Mouse (Mus musculus) ES-E14 (cell line): ENCODE results near the gene Acad11.

Experiments
- CHD2 ChIP-seq: IDR thresholded peaks from 2 replicates; pipeline ENCODE4 v1.6.1; 2014; ENCODE audit warnings: mild to moderate bottlenecking, low read depth, low read length, inconsistent platforms
- HCFC1 ChIP-seq: IDR thresholded peaks from 2 replicates; pipeline ENCODE4 v1.6.1; 2012; ENCODE audit warnings: low read length, inconsistent platforms, borderline replicate concordance; ENCODE audit not compliant: insufficient read depth
- MAFK ChIP-seq: IDR thresholded peaks from 2 replicates; pipeline ENCODE4 v1.6.1; 2014; ENCODE audit warnings: mild to moderate bottlenecking, low read depth, low read length, inconsistent platforms; ENCODE audit not compliant: insufficient read depth
- ZC3H11A ChIP-seq: IDR thresholded peaks from 2 replicates; pipeline ENCODE4 v1.6.1; 2012; ENCODE audit warnings: low read depth, mild to moderate bottlenecking, inconsistent platforms, low read length, borderline replicate concordance
- ZNF384 ChIP-seq: IDR thresholded peaks from 2 replicates; pipeline ENCODE4 v1.6.1; 2012; ENCODE audit warnings: low read depth, low read length, inconsistent platforms

DNA sequence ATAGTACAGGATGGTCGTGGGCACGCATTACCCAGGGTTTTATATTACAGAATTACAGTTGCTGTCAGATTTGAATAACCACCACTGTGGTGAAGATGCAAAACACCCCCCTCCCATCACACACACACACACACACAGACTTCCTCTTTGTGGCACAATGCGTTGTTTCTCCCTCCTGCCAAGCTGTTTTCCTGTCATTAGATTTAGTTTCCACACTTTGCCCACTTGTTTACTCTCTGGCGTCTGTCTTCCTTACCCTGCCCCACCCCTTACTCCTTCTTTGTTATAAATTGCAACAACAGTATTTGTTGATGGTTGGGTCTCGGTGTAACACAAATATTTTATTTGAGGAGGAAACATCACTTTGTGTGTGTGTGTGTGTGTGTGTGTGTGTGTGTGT, 35.1 kb downstream of the Acad11 start:
- TF ChIP-seq HCFC1 (no peak), ZNF384 (no peak), MAFK (no peak), ZC3H11A (no peak), CHD2 (no peak)
